Mouse (Mus musculus): ENCODE results near the gene Pip5k1b. TPM values are rescaled to one million over a fixed set of nuclear protein-coding genes. Genes with fewer than 3 reads are reported as not detected.

Pip5k1b gene
- total RNA-seq, 2 experiments from 2014 or later, result 27.5 to 30.1 TPM

GRCm38 (mm10) chr19:24548337-24548736 lies 7.3 kb downstream of the Pip5k1b start:
- intact Hi-C loops (cut with DNase I), result no loop called here
- no peak for DNase-seq (ENCODE audit: low spot score in 2 of 2)

GRCm38 (mm10) chr19:24546153-24546552 lies 9.5 kb downstream of the Pip5k1b start:
- intact Hi-C loops (cut with DNase I), result no loop called here
- no peak for DNase-seq (ENCODE audit: low spot score in 2 of 2)

- intact Hi-C loops (cut with DNase I), result no loop called here
Observed at GRCm38 (mm10) chr19:24543386-24544350, 12.0 kb downstream of the Pip5k1b start.

GRCm38 (mm10) chr19:24542293-24542675 lies 13.4 kb downstream of the Pip5k1b start:
- DNase-seq (ENCODE audit: low spot score in 2 of 2), result no peak
- intact Hi-C loops (cut with DNase I), result no loop called here

More at GRCm38 (mm10) chr19:24543386-24544350, 12.0 kb downstream of the Pip5k1b start:
- DNase-seq (ENCODE audit: low spot score in 2 of 2), result no peak

- DNase-seq (ENCODE audit: low spot score in 2 of 2), result no peak
- intact Hi-C loops (cut with DNase I), result no loop called here
Observed at GRCm38 (mm10) chr19:24541669-24542292, 13.9 kb downstream of the Pip5k1b start.

- DNase-seq (ENCODE audit: low spot score in 2 of 2), result no peak
- intact Hi-C loops (cut with DNase I), result no loop called here
Observed at GRCm38 (mm10) chr19:24540952-24541668, 14.6 kb downstream of the Pip5k1b start.

GRCm38 (mm10) chr19:24539041-24539440 lies 16.6 kb downstream of the Pip5k1b start:
- intact Hi-C loops (cut with DNase I), result no loop called here

GRCm38 (mm10) chr19:24538181-24538580 lies 17.5 kb downstream of the Pip5k1b start:
- DNase-seq (ENCODE audit: low spot score in 2 of 2), result no peak
- intact Hi-C loops (cut with DNase I), result no loop called here

More at GRCm38 (mm10) chr19:24539041-24539440, 16.6 kb downstream of the Pip5k1b start:
- DNase-seq (ENCODE audit: low spot score in 2 of 2), result no peak

- DNase-seq (ENCODE audit: low spot score in 2 of 2), result no peak
- intact Hi-C loops (cut with DNase I), result no loop called here
Observed at GRCm38 (mm10) chr19:24537691-24538090, 18.0 kb downstream of the Pip5k1b start.

GRCm38 (mm10) chr19:24536920-24537319 lies 18.8 kb downstream of the Pip5k1b start:
- no peak for DNase-seq (ENCODE audit: low spot score in 2 of 2)
- intact Hi-C loops (cut with DNase I), result no loop called here

- no peak for DNase-seq (ENCODE audit: low spot score in 2 of 2)
- intact Hi-C loops (cut with DNase I), result no loop called here
Observed at GRCm38 (mm10) chr19:24536280-24536679, 19.4 kb downstream of the Pip5k1b start.

- intact Hi-C loops (cut with DNase I), result no loop called here
- no peak for DNase-seq (ENCODE audit: low spot score in 2 of 2)
Observed at GRCm38 (mm10) chr19:24535161-24535560, 20.5 kb downstream of the Pip5k1b start.

GRCm38 (mm10) chr19:24534733-24535132 lies 20.9 kb downstream of the Pip5k1b start:
- intact Hi-C loops (cut with DNase I), result no loop called here
- DNase-seq (ENCODE audit: low spot score in 2 of 2), result no peak

GRCm38 (mm10) chr19:24528910-24529561 lies 26.6 kb downstream of the Pip5k1b start:
- DNase-seq (ENCODE audit: low spot score in 2 of 2), result no peak
- intact Hi-C loops (cut with DNase I), result no loop called here

GRCm38 (mm10) chr19:24528129-24528730 lies 27.4 kb downstream of the Pip5k1b start:
- intact Hi-C loops (cut with DNase I), result no loop called here
- no peak for DNase-seq (ENCODE audit: low spot score in 2 of 2)

GRCm38 (mm10) chr19:24527613-24527948 lies 28.1 kb downstream of the Pip5k1b start:
- intact Hi-C loops (cut with DNase I), result no loop called here
- no peak for DNase-seq (ENCODE audit: low spot score in 2 of 2)

GRCm38 (mm10) chr19:24526731-24527612 lies 28.7 kb downstream of the Pip5k1b start:
- peak in 1 of 2 experiments; percentile 24 for DNase-seq (ENCODE audit: low spot score in 2 of 2)

More at GRCm38 (mm10) chr19:24526731-24527612, 28.7 kb downstream of the Pip5k1b start:
- intact Hi-C loops (cut with DNase I), result no loop called here

All from left cerebral cortex, postnatal 25 days (tissue).